Mouse (Mus musculus) embryonic fibroblast, embryonic 13.5 days (primary cell): ENCODE measurements at regions not wholly inside any gene's neighbourhood (a gene's known extent, or its start where the extent isn't known, plus 50 kb on each side); places are given as distances from the start of the nearest gene placed in this dataset.
"Not testable (repeated sequence)": the region's sequence is repeated elsewhere in the genome, so short reads cannot be mapped to it uniquely, and the experiment has no call there.

ENCODE experiments used
- CTCF ChIP-seq: IDR thresholded peaks from 2 replicates; pipeline ENCODE4 v1.5.1; 2011; ENCODE audit warnings: mild to moderate bottlenecking, control low read depth, low read length, moderate library complexity, borderline replicate concordance; ENCODE audit not compliant: insufficient read depth
- POLR2A ChIP-seq: IDR thresholded peaks from 2 replicates; pipeline ENCODE4 v1.6.1; 2011; ENCODE audit warnings: low read depth, mild to moderate bottlenecking, control low read depth, low read length, moderate library complexity

- not testable (repeated sequence) for TF ChIP-seq CTCF, POLR2A
These were observed 288.0 kb downstream of the Nucb2 start for GRCm38 (mm10) chr7:116792181-116792580.
